Mouse (Mus musculus): ENCODE data around the gene Aff1. TPM values are rescaled to one million over a fixed set of nuclear protein-coding genes. Genes with fewer than 3 reads are reported as not detected.

Gene Aff1
- polyA plus RNA-seq, 1 experiment from 2014 or later = 19.3 TPM

DNA sequence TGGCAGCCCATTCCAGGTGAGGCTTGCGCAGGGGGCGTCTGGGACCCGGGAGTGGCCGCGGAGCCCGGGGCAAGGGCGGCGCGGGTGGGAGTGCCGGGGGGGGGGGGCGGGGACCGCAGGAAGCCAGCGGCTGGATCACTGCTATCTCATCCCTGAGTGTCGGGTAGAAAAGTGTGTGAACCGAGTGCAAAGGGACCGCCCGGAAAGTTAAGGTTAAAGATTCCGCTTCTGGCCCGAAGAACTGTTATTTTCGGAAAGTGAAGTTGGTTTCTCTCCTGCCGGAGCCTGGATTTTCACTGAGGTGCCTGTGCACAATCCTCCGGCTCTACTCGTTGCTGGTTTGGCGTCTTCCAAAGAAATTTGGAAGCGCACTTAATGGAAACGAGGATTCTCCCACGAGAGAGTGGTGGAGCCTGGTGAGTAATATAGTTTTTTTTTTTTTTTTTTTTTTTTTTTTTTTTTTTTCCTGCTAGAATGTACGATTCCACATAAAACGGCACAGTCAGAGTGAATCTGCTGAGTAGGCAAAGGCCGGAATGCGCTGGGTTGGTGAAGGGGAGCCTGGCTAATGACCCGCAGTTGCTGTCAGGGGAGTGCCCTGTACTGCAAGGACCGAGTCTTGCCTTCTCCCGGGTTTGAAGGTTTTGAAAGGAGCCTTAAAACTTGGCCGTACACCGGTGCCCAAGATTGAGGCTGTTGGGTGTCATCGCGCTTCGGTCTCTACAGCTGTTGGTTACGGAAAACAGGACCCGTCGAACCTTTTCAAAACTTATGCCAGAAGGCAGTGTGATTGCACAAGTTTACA lies 62.4 kb downstream of the Aff1 start:
- DNase-seq (ENCODE audit: low spot score) = no peak
- Histone ChIP-seq H3K9me3 (ENCODE audit: control insufficient read depth, low read length) (no peaks in the 10 kb centered on the region), H3K9ac (ENCODE audit: low read depth, low read length) (peak overlapping the region; percentile 84), H3K36me3 (ENCODE audit: control insufficient read depth, insufficient read depth, low read length) (no peaks in the 10 kb centered on the region), H3K4me1 (replicated peaks; ENCODE audit: control insufficient read depth, insufficient read depth, low read length) (peaks cover 46% of the 10 kb centered on the region), H3K4me3 (ENCODE audit: low read depth, low read length) (peak overlapping the region; percentile 86), H3K4me2 (peak overlapping the region; percentile 97), H3K27ac (ENCODE audit: low read depth, low read length) (peak overlapping the region; percentile 96), H3K27me3 (replicated peaks; ENCODE audit: control insufficient read depth, insufficient read depth, low read length) (no peaks in the 10 kb centered on the region)
- WGBS = 1% methylated on average over 39 of the region's 42 CpGs
- ATAC-seq (replicated peaks; ENCODE audit: low FRiP score) = peak; percentile 80

DNA sequence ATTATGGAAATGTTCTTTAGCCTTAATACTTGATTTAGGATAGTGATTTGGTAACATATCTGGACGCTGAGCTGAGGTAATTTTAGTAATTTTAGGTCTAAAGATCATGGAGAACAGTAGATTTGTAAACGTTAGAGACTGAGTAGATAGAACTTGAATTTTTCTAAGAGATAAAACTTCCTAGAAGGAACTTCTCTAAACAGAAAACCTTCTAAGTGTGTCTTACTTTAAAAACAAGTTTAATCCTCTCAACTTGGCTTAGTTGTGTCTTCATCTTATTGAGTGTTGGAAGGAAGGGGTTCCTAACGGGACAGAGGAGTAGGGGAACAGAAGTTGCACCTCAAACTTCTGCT lies 62.9 kb downstream of the Aff1 start:
- DNase-seq (ENCODE audit: low spot score) (no peak), ATAC-seq (replicated peaks; ENCODE audit: low FRiP score) (no peak)
- peak overlapping the region; percentile 96 for H3K27ac ChIP-seq (ENCODE audit: low read depth, low read length)
- no peaks in the 10 kb centered on the region for H3K27me3 ChIP-seq (replicated peaks; ENCODE audit: control insufficient read depth, insufficient read depth, low read length)
- H3K4me1 ChIP-seq (replicated peaks; ENCODE audit: control insufficient read depth, insufficient read depth, low read length) = peaks cover 48% of the 10 kb centered on the region
- no peaks in the 10 kb centered on the region for H3K9me3 ChIP-seq (ENCODE audit: control insufficient read depth, low read length)
- peak overlapping the region; percentile 86 for H3K4me3 ChIP-seq (ENCODE audit: low read depth, low read length)
- H3K9ac ChIP-seq (ENCODE audit: low read depth, low read length) = peak overlapping the region; percentile 84
- H3K36me3 ChIP-seq (ENCODE audit: control insufficient read depth, insufficient read depth, low read length) = no peaks in the 10 kb centered on the region
- peak overlapping the region; percentile 97 for H3K4me2 ChIP-seq
- WGBS = 25% methylated on average over 3 of the region's 3 CpGs

DNA sequence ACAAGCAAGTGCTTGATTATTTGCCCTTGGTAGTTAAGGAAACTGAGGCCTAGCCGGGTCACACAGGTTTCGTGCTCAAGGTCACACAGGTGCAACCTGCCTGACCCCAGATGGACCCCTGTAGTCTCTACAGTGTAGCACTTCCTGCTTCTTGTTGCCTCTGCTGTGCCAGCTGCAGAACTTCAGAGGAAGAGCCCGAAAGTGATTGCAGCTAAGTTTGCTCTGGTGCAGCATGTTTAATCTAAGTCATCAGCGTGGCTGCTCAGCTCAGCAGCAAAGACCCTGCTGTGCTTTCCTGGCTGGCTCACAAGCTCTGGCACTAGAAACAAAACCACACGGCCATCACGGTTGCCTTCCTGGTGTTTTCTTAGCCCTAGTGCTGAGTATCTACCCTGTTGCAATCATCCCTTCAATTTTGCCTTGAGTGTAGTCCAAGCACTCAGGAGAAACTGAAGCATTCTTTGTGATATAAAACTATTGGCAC lies 64.1 kb downstream of the Aff1 start:
- WGBS = 36% methylated on average over 6 of the region's 6 CpGs
- H3K27me3 ChIP-seq (replicated peaks; ENCODE audit: control insufficient read depth, insufficient read depth, low read length) = no peaks in the 10 kb centered on the region
- H3K27ac ChIP-seq (ENCODE audit: low read depth, low read length) = no peak overlapping the region
- DNase-seq (ENCODE audit: low spot score) (no peak), ATAC-seq (replicated peaks; ENCODE audit: low FRiP score) (no peak)
- H3K4me2 ChIP-seq = peak overlapping the region; percentile 97
- peak overlapping the region; percentile 54 for H3K9ac ChIP-seq (ENCODE audit: low read depth, low read length)
- H3K9me3 ChIP-seq (ENCODE audit: control insufficient read depth, low read length) = no peaks in the 10 kb centered on the region
- H3K36me3 ChIP-seq (ENCODE audit: control insufficient read depth, insufficient read depth, low read length) = no peaks in the 10 kb centered on the region
- peaks cover 58% of the 10 kb centered on the region for H3K4me1 ChIP-seq (replicated peaks; ENCODE audit: control insufficient read depth, insufficient read depth, low read length)
- peak overlapping the region; percentile 86 for H3K4me3 ChIP-seq (ENCODE audit: low read depth, low read length)

DNA sequence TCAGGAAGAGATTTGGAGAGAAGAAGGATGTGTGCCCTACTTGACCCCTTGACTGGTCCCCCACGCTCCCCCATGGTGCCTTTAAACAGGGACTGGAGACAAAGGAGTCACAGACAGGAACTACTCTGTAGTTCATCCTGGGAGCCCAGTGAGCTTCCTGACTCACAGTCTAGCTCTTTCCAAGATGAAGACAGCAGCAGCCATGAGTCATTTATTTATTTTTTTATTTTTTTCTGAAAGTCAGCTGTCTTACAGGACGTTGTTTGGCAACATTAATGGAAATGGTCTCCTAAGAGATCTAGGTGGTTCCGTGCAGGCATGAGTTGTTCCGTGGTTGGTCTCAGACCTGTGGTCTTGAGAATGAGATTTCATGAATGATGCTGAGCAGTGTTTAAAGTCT lies 66.3 kb downstream of the Aff1 start:
- H3K9me3 ChIP-seq (ENCODE audit: control insufficient read depth, low read length) = no peaks in the 10 kb centered on the region
- H3K9ac ChIP-seq (ENCODE audit: low read depth, low read length) = no peak overlapping the region
- no peaks in the 10 kb centered on the region for H3K36me3 ChIP-seq (ENCODE audit: control insufficient read depth, insufficient read depth, low read length)
- 0 out of 2 replicates have a peak overlapping the region, but pooled peaks have one; percentile 7 for H3K4me3 ChIP-seq (ENCODE audit: low read depth, low read length)
- peak overlapping the region; percentile 23 for H3K4me2 ChIP-seq
- H3K27me3 ChIP-seq (replicated peaks; ENCODE audit: control insufficient read depth, insufficient read depth, low read length) = no peaks in the 10 kb centered on the region
- H3K4me1 ChIP-seq (replicated peaks; ENCODE audit: control insufficient read depth, insufficient read depth, low read length) = peaks cover 72% of the 10 kb centered on the region
- H3K27ac ChIP-seq (ENCODE audit: low read depth, low read length) = no peak overlapping the region; the same call in 1 of the 2 replicates
- DNase-seq (ENCODE audit: low spot score) (no peak), ATAC-seq (replicated peaks; ENCODE audit: low FRiP score) (no peak)
- WGBS = 59% methylated on average over 4 of the region's 4 CpGs

DNA sequence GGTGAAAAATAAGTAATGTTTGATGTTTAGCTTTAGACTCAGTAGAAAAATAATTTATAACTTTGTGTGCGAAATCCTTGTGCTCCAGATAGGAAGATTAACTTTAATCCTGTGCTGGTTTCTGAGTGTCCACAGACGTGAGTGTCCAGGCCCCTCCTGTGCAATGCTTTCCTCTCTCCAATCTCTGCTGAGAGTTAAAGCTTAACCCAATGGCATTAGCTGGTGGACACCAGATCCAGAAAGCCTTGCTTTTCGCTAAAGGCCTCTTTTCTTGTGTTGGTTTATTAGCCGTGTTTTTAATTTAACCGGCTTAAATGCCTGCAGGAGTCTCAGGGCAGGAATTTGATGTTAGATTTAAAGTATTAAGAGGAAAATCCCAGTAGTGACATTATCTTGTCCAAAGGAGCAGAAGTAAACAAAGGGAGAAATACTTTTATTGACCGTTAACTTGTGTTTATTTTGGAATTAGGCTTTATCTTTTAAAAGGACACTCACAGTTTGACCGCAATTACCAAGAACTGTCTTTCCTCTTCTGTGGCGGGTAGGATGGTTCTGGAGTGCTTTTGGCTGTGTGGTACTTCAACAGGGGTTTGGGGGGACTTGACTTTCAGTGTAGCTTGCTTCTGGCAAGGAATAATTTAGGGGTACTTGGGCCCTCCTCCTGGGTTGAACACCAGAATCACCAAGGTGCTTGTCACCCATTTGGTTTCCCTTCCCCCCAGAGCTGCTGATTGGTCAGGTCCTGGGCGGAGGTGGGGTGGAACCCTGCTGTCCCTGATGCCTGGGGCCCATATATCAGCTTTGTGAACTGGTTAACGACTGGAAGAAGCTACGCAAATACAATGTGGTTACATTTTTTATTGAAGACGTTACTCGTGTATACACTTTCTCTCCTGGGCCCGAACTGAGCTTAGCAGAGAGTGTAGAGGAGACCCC lies 67.6 kb downstream of the Aff1 start:
- ATAC-seq (replicated peaks; ENCODE audit: low FRiP score) = peak; percentile 90
- H3K27ac ChIP-seq (ENCODE audit: low read depth, low read length) = peak overlapping the region; percentile 93
- whole genome bisulfite sequencing = 20% methylated on average over 14 of the region's 14 CpGs
- no peaks in the 10 kb centered on the region for H3K36me3 ChIP-seq (ENCODE audit: control insufficient read depth, insufficient read depth, low read length)
- DNase-seq (ENCODE audit: low spot score) = no peak
- no peaks in the 10 kb centered on the region for H3K9me3 ChIP-seq (ENCODE audit: control insufficient read depth, low read length)
- H3K4me1 ChIP-seq (replicated peaks; ENCODE audit: control insufficient read depth, insufficient read depth, low read length) = peaks cover 76% of the 10 kb centered on the region
- H3K4me2 ChIP-seq = peak overlapping the region; percentile 98
- peak overlapping the region; percentile 74 for H3K9ac ChIP-seq (ENCODE audit: low read depth, low read length)
- peak overlapping the region; percentile 56 for H3K4me3 ChIP-seq (ENCODE audit: low read depth, low read length)
- no peaks in the 10 kb centered on the region for H3K27me3 ChIP-seq (replicated peaks; ENCODE audit: control insufficient read depth, insufficient read depth, low read length)

DNA sequence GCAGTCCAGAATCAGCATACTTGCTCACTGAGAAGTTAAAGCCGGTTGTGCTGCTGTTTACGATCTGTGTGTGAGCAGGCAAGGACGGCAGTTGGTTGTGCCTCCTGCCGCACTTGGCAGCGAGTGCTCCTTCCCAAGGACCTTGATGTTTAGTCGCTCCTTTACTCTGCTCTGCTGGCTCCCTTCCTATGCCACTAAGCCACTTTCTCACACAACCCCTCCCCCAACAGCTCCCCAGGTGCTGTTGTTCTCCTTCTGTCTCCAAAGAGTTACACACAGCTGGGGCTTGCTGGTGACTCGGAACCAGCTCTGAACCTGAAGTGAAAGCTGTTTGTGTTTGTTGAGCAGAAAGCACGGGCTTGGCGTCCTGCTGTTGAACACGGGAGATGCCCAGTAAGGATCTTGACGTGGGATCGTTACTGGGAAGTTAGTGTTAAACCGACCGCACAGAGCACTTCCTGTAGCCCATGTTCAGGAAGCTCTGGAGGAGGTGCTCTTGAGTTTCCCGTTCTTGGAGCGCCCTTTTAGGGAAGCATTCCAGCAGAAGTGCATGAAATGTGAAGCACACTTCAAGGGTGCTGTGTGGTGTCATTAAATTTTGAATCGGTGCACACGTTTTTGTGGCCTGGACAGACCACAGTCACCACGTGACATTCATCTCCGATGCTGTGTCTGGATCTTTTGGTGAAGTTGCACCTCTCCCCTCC lies 68.4 kb downstream of the Aff1 start:
- Histone ChIP-seq H3K4me3 (ENCODE audit: low read depth, low read length) (peak overlapping the region; percentile 56), H3K4me2 (peak overlapping the region; percentile 98), H3K36me3 (ENCODE audit: control insufficient read depth, insufficient read depth, low read length) (peaks cover 3% of the 10 kb centered on the region), H3K9me3 (ENCODE audit: control insufficient read depth, low read length) (peaks cover 4% of the 10 kb centered on the region; the same call in 1 of the 2 replicates), H3K9ac (ENCODE audit: low read depth, low read length) (peak overlapping the region; percentile 74), H3K27ac (ENCODE audit: low read depth, low read length) (peak overlapping the region; percentile 93), H3K4me1 (replicated peaks; ENCODE audit: control insufficient read depth, insufficient read depth, low read length) (peaks cover 79% of the 10 kb centered on the region), H3K27me3 (replicated peaks; ENCODE audit: control insufficient read depth, insufficient read depth, low read length) (no peaks in the 10 kb centered on the region)
- peak; percentile 65 for DNase-seq (ENCODE audit: low spot score)
- 3% methylated on average over 20 of the region's 20 CpGs for WGBS
- peak; percentile 64 for ATAC-seq (replicated peaks; ENCODE audit: low FRiP score)

DNA sequence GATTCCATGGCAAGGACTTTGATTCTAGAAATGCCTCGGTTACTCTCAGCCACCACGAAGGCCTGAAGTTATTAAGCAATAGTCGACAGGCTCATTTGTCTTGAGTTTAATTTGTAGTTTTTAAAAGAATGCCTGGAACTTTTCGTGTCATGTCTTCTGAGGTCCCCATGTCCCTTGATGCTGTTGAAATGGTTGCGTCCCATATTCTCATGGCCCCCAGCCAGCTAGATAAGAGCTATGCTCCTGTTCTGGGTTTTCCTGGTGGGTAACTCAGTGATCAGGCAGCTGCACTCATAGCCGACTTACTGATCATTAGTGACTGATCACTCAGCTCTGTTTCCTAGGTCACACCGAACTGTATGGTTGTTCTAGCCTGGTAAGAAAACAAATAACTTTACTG lies 69.6 kb downstream of the Aff1 start:
- H3K9ac ChIP-seq (ENCODE audit: low read depth, low read length) = peak overlapping the region; percentile 44

DNA sequence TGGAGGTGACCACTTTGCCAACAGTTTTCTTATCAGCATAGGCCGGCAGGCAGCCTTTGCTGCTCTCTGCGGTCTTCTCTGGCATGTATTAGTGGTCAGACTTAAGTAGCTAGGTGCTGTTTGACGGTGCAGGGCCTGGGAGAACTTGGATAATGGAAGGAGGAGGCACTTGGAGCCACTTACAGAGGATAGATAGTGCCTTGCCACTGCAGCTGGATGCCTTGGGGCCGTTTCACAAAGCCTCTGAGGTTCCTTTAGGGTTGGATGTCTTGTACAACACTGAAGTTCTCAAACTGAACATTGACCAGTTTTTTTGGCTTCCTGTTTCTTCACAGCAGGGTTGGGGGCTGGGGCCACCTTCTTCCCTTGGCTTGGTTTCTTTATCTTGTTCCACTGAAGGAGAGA lies 70.7 kb downstream of the Aff1 start:
- Histone ChIP-seq H3K36me3 (ENCODE audit: control insufficient read depth, insufficient read depth, low read length) (peaks cover 6% of the 10 kb centered on the region), H3K9me3 (ENCODE audit: control insufficient read depth, low read length) (peaks cover 7% of the 10 kb centered on the region), H3K4me1 (replicated peaks; ENCODE audit: control insufficient read depth, insufficient read depth, low read length) (peaks cover 76% of the 10 kb centered on the region), H3K27ac (ENCODE audit: low read depth, low read length) (peak overlapping the region; percentile 78), H3K4me2 (peak overlapping the region; percentile 98), H3K4me3 (ENCODE audit: low read depth, low read length) (peak overlapping the region; percentile 26; the same call in 1 of the 2 replicates), H3K27me3 (replicated peaks; ENCODE audit: control insufficient read depth, insufficient read depth, low read length) (no peaks in the 10 kb centered on the region), H3K9ac (ENCODE audit: low read depth, low read length) (peak overlapping the region; percentile 52)
- ATAC-seq (replicated peaks; ENCODE audit: low FRiP score) (peak; percentile 16; the same call in 1 of the 2 replicates), DNase-seq (ENCODE audit: low spot score) (no peak)
- 24% methylated on average over 4 of the region's 4 CpGs for WGBS

More for the DNA sequence above, 69.6 kb downstream of the Aff1 start:
- peaks cover 6% of the 10 kb centered on the region for H3K36me3 ChIP-seq (ENCODE audit: control insufficient read depth, insufficient read depth, low read length)
- ATAC-seq (replicated peaks; ENCODE audit: low FRiP score) (no peak), DNase-seq (ENCODE audit: low spot score) (no peak)
- H3K4me2 ChIP-seq = peak overlapping the region; percentile 98
- no peaks in the 10 kb centered on the region for H3K27me3 ChIP-seq (replicated peaks; ENCODE audit: control insufficient read depth, insufficient read depth, low read length)
- peaks cover 79% of the 10 kb centered on the region for H3K4me1 ChIP-seq (replicated peaks; ENCODE audit: control insufficient read depth, insufficient read depth, low read length)
- 49% methylated on average over 7 of the region's 7 CpGs for WGBS
- H3K27ac ChIP-seq (ENCODE audit: low read depth, low read length) = peak overlapping the region; percentile 78
- no peak overlapping the region for H3K4me3 ChIP-seq (ENCODE audit: low read depth, low read length)
- H3K9me3 ChIP-seq (ENCODE audit: control insufficient read depth, low read length) = peaks cover 7% of the 10 kb centered on the region

All from liver, embryonic 11.5 days (tissue).